In genomic region chr4:86651686-86652384, GRCm38 (mm10) we compare ENCODE assay signal across 9 mouse cellular contexts. TPM values are rescaled to one million over a fixed set of nuclear protein-coding genes. Genes with fewer than 3 reads are reported as not detected.
DNase-seq lines count a peak whose midpoint lies in the region; ATAC-seq lines count a peak whose summit lies in the region.
"Had no signal": no experiment of that assay in that cellular context is flagged by ENCODE, and none has a peak within 500 bp of the region (broad histone marks: within the 10 kb centered on the region; RNA-seq: fewer than 3 reads in every experiment).

No protein-coding gene starts in this region.

- ATAC-seq in midbrain, embryonic 14.5 days (ENCODE audit: low FRiP score, low TSS enrichment): no peak
- no peak for ATAC-seq in midbrain, embryonic 13.5 days

- H3K4me2 ChIP-seq in midbrain, embryonic 14.5 days (ENCODE audit: low read length): no peak overlapping the region
- H3K4me2 ChIP-seq in midbrain, embryonic 13.5 days (replicated peaks): no peak overlapping the region
- H3K4me2 ChIP-seq: heart, embryonic 13.5 days had no signal

- H3K27me3 ChIP-seq in midbrain, embryonic 14.5 days (ENCODE audit: control insufficient read depth, insufficient read depth, low read length): no peaks in the 10 kb centered on the region
- H3K27me3 ChIP-seq in midbrain, embryonic 13.5 days: no peaks in the 10 kb centered on the region
- H3K27me3 ChIP-seq in heart, embryonic 10.5 days (ENCODE audit: insufficient read depth, poor library complexity, severe bottlenecking): no peaks in the 10 kb centered on the region
- H3K27me3 ChIP-seq: heart, embryonic 13.5 days had no signal

- no peak overlapping the region for H3K9ac ChIP-seq in midbrain, embryonic 14.5 days (replicated peaks; ENCODE audit: low read length)
- no peak overlapping the region for H3K9ac ChIP-seq in midbrain, embryonic 13.5 days (replicated peaks)
- H3K9ac ChIP-seq: heart, embryonic 13.5 days had no signal

- no peak overlapping the region for H3K4me3 ChIP-seq in midbrain, embryonic 14.5 days (replicated peaks; ENCODE audit: low read depth, low read length)
- no peak overlapping the region for H3K4me3 ChIP-seq in midbrain, embryonic 13.5 days (replicated peaks)
- H3K4me3 ChIP-seq in heart, embryonic 10.5 days: no peak overlapping the region
- H3K4me3 ChIP-seq: heart, embryonic 13.5 days had no signal

- no peaks in the 10 kb centered on the region for H3K4me1 ChIP-seq in midbrain, embryonic 14.5 days (ENCODE audit: control insufficient read depth, insufficient read depth, low read length)
- no peaks in the 10 kb centered on the region for H3K4me1 ChIP-seq in midbrain, embryonic 13.5 days (replicated peaks)
- no peaks in the 10 kb centered on the region for H3K4me1 ChIP-seq in heart, embryonic 10.5 days

- WGBS in midbrain, embryonic 14.5 days: 77% methylated on average over 10 of the region's 10 CpGs
- 70% methylated on average over 10 of the region's 10 CpGs for WGBS in midbrain, embryonic 13.5 days
- WGBS in heart, embryonic 10.5 days: 69% methylated on average over 10 of the region's 10 CpGs

- no peaks in the 10 kb centered on the region for H3K9me3 ChIP-seq in midbrain, embryonic 14.5 days (ENCODE audit: control insufficient read depth, low read length)
- H3K9me3 ChIP-seq in midbrain, embryonic 13.5 days: no peaks in the 10 kb centered on the region
- no peaks in the 10 kb centered on the region for H3K9me3 ChIP-seq in heart, embryonic 10.5 days
- H3K9me3 ChIP-seq: heart, embryonic 13.5 days had no signal

- peaks cover 8% of the 10 kb centered on the region; the same call in 1 of the 2 replicates for H3K36me3 ChIP-seq in midbrain, embryonic 14.5 days (ENCODE audit: control insufficient read depth, insufficient read depth, low read length)
- H3K36me3 ChIP-seq in midbrain, embryonic 13.5 days: peaks cover 16% of the 10 kb centered on the region
- H3K36me3 ChIP-seq in heart, embryonic 10.5 days: peaks cover 15% of the 10 kb centered on the region

- H3K27ac ChIP-seq in midbrain, embryonic 14.5 days (replicated peaks; ENCODE audit: low read depth, low read length): no peak overlapping the region
- H3K27ac ChIP-seq in midbrain, embryonic 13.5 days: no peak overlapping the region
- H3K27ac ChIP-seq in heart, embryonic 10.5 days: no peak overlapping the region
- H3K27ac ChIP-seq: heart, embryonic 13.5 days had no signal

- peak; percentile 36 for DNase-seq in embryo, embryonic 10.5 days (ENCODE audit: low spot score)
- DNase-seq in embryo, embryonic 10 days (ENCODE audit: low spot score): no peak
- DNase-seq in midbrain, embryonic 14.5 days: peak; percentile 15
- peak; percentile 68 for DNase-seq in heart, embryonic 10.5 days (ENCODE audit: low spot score)
- DNase-seq in thymus, postnatal 25 days: peak; percentile 14
- no peak for DNase-seq in frontal cortex, postnatal 25 days (ENCODE audit: low spot score in 2 of 2)
- DNase-seq in urinary bladder, adult 18-20 months (ENCODE audit: low spot score in 2 of 2): no peak

RNA-seq across cellular contexts. Expression of gene Plin2, which starts 18.0 kb away (rescaled TPM):
- polyA plus RNA-seq in midbrain, embryonic 14.5 days (2014; fragmentation: Nextera tagmentation; extraction: Ambion mirVana): 30.9 and 41.3 TPM in 2 replicates
- polyA plus RNA-seq in midbrain, embryonic 13.5 days (2015; fragmentation: Nextera tagmentation; extraction: Ambion mirVana): 40.3 and 41.8 TPM in 2 replicates
- polyA plus RNA-seq in heart, embryonic 10.5 days (2016; fragmentation: Nextera tagmentation; extraction: Ambion mirVana): 74.0 and 90.7 TPM in 2 replicates

RNA-seq across cellular contexts. Expression of gene Haus6, which starts 40.0 kb away (rescaled TPM):
- polyA plus RNA-seq in midbrain, embryonic 14.5 days (2014; fragmentation: Nextera tagmentation; extraction: Ambion mirVana): 6.2 and 9.8 TPM in 2 replicates
- polyA plus RNA-seq in midbrain, embryonic 13.5 days (2015; fragmentation: Nextera tagmentation; extraction: Ambion mirVana): 11.5 and 12.0 TPM in 2 replicates
- polyA plus RNA-seq in heart, embryonic 10.5 days (2016; fragmentation: Nextera tagmentation; extraction: Ambion mirVana): 17.3 and 21.2 TPM in 2 replicates

Comparison
In these comparisons a context has a peak if more than half of its experiments do, and no peak if none do; other contexts are left out.
1. DNase-seq: peak in embryo, embryonic 10.5 days (single experiment), midbrain, embryonic 14.5 days (single experiment), heart, embryonic 10.5 days (single experiment) and thymus, postnatal 25 days (single experiment); none in embryo, embryonic 10 days (single experiment), frontal cortex, postnatal 25 days (0 of 2) and urinary bladder, adult 18-20 months (0 of 2).